Mouse (Mus musculus) ES-Bruce4 (cell line): ENCODE results near the gene Scml4.

Experiments
- CTCF ChIP-seq: IDR thresholded peaks from one replicate; pipeline ENCODE4 v1.8.1; 2011; ENCODE audit warnings: low read depth, low read length
- EP300 ChIP-seq: IDR thresholded peaks from 2 replicates; pipeline ENCODE4 v1.6.1; 2011; ENCODE audit warnings: low read depth, low read length; ENCODE audit not compliant: insufficient read depth
- POLR2A ChIP-seq: IDR thresholded peaks from one replicate; pipeline ENCODE4 v1.8.1; 2011; ENCODE audit warnings: low read length; ENCODE audit not compliant: insufficient read depth

- TF ChIP-seq POLR2A (no peak), CTCF (no peak), EP300 (no peak)
Measured at GRCm38 (mm10) chr10:42991018-42991417, 130.8 kb downstream of the Scml4 start.
